Mouse (Mus musculus): ENCODE measurements around the gene Cd72. TPM values are rescaled to one million over a fixed set of nuclear protein-coding genes. Genes with fewer than 3 reads are reported as not detected.
A peak's percentile ranks its signal among the peaks of the same experiment; 100 is the strongest.

Cd72 gene
- polyA plus RNA-seq, 1 experiment, result 12.6 TPM

- WGBS, result 64% methylated on average over 8 of the region's 8 CpGs
Observed at GRCm38 (mm10) chr4:43497405-43497804, 43.0 kb upstream of the Cd72 start.

GRCm38 (mm10) chr4:43496587-43496986 lies 42.2 kb upstream of the Cd72 start:
- H3K36me3 ChIP-seq (ENCODE audit: control insufficient read depth, insufficient read depth, low read length), result no peaks in the 10 kb centered on the region
- peak overlapping the region; percentile 67 for H3K27ac ChIP-seq (ENCODE audit: insufficient read depth, low read depth, low read length)
- TF ChIP-seq POLR2A (IDR thresholded peaks at IDR 0.05; ENCODE audit: low read depth, low read length) (no peak), CTCF (conservative IDR thresholded peaks at IDR 0.05; ENCODE audit: insufficient read depth, insufficient read length, low read depth, low read length) (no peak)
- DNase-seq, result no peak
- no peak overlapping the region for H3K4me3 ChIP-seq (ENCODE audit: insufficient read depth, low read depth, low read length)
- no peaks in the 10 kb centered on the region for H3K27me3 ChIP-seq (replicated peaks; ENCODE audit: control insufficient read depth, insufficient read depth, low read length)
- peaks cover 36% of the 10 kb centered on the region; the same call in 1 of the 2 replicates for H3K4me1 ChIP-seq (ENCODE audit: control insufficient read depth, insufficient read depth, low read length)
- WGBS, result 51% methylated on average over 6 of the region's 6 CpGs

More at GRCm38 (mm10) chr4:43497405-43497804, 43.0 kb upstream of the Cd72 start:
- peak; percentile 81 for DNase-seq
- Histone ChIP-seq H3K36me3 (ENCODE audit: control insufficient read depth, insufficient read depth, low read length) (no peaks in the 10 kb centered on the region), H3K27me3 (replicated peaks; ENCODE audit: control insufficient read depth, insufficient read depth, low read length) (no peaks in the 10 kb centered on the region), H3K27ac (ENCODE audit: insufficient read depth, low read depth, low read length) (peak overlapping the region; percentile 91), H3K4me1 (ENCODE audit: control insufficient read depth, insufficient read depth, low read length) (peaks cover 36% of the 10 kb centered on the region; the same call in 1 of the 2 replicates), H3K4me3 (ENCODE audit: insufficient read depth, low read depth, low read length) (no peak overlapping the region)
- TF ChIP-seq CTCF (conservative IDR thresholded peaks at IDR 0.05; ENCODE audit: insufficient read depth, insufficient read length, low read depth, low read length), result no peak
- TF ChIP-seq POLR2A (IDR thresholded peaks at IDR 0.05; ENCODE audit: low read depth, low read length), result peak; percentile 52

- Histone ChIP-seq H3K27ac (ENCODE audit: insufficient read depth, low read depth, low read length) (peak overlapping the region; percentile 63), H3K36me3 (ENCODE audit: control insufficient read depth, insufficient read depth, low read length) (no peaks in the 10 kb centered on the region), H3K4me1 (ENCODE audit: control insufficient read depth, insufficient read depth, low read length) (peaks cover 29% of the 10 kb centered on the region; the same call in 1 of the 2 replicates), H3K4me3 (ENCODE audit: insufficient read depth, low read depth, low read length) (peak overlapping the region; percentile 82), H3K27me3 (replicated peaks; ENCODE audit: control insufficient read depth, insufficient read depth, low read length) (no peaks in the 10 kb centered on the region)
- WGBS, result 1% methylated on average over 9 of the region's 9 CpGs
- TF ChIP-seq POLR2A (IDR thresholded peaks at IDR 0.05; ENCODE audit: low read depth, low read length) (no peak), CTCF (conservative IDR thresholded peaks at IDR 0.05; ENCODE audit: insufficient read depth, insufficient read length, low read depth, low read length) (no peak)
- DNase-seq, result peak; percentile 38
Observed at GRCm38 (mm10) chr4:43493846-43494240, 39.4 kb upstream of the Cd72 start.

GRCm38 (mm10) chr4:43493186-43493845 lies 38.9 kb upstream of the Cd72 start:
- under 1% methylated on average over 47 of the region's 47 CpGs for WGBS
- DNase-seq, result peak; percentile 98
- H3K4me3 ChIP-seq (ENCODE audit: insufficient read depth, low read depth, low read length), result peak overlapping the region; percentile 82
- no peaks in the 10 kb centered on the region for H3K27me3 ChIP-seq (replicated peaks; ENCODE audit: control insufficient read depth, insufficient read depth, low read length)
- no peak for TF ChIP-seq CTCF (conservative IDR thresholded peaks at IDR 0.05; ENCODE audit: insufficient read depth, insufficient read length, low read depth, low read length)
- TF ChIP-seq POLR2A (IDR thresholded peaks at IDR 0.05; ENCODE audit: low read depth, low read length), result peak; percentile 67
- no peaks in the 10 kb centered on the region for H3K36me3 ChIP-seq (ENCODE audit: control insufficient read depth, insufficient read depth, low read length)
- H3K27ac ChIP-seq (ENCODE audit: insufficient read depth, low read depth, low read length), result peak overlapping the region; percentile 63
- H3K4me1 ChIP-seq (ENCODE audit: control insufficient read depth, insufficient read depth, low read length), result peaks cover 24% of the 10 kb centered on the region; the same call in 1 of the 2 replicates

- TF ChIP-seq POLR2A (IDR thresholded peaks at IDR 0.05; ENCODE audit: low read depth, low read length) (no peak), CTCF (conservative IDR thresholded peaks at IDR 0.05; ENCODE audit: insufficient read depth, insufficient read length, low read depth, low read length) (0 out of 2 replicates have a peak, but pooled peaks have one; percentile 18)
- H3K27me3 ChIP-seq (replicated peaks; ENCODE audit: control insufficient read depth, insufficient read depth, low read length), result no peaks in the 10 kb centered on the region
- no peaks in the 10 kb centered on the region for H3K36me3 ChIP-seq (ENCODE audit: control insufficient read depth, insufficient read depth, low read length)
- H3K4me1 ChIP-seq (ENCODE audit: control insufficient read depth, insufficient read depth, low read length), result peaks cover 20% of the 10 kb centered on the region; the same call in 1 of the 2 replicates
- H3K4me3 ChIP-seq (ENCODE audit: insufficient read depth, low read depth, low read length), result peak within 1 kb of the TSS; percentile 82
- WGBS, result under 1% methylated on average over 25 of the region's 25 CpGs
- DNase-seq, result peak; percentile 97
- peak within 1 kb of the TSS; percentile 63 for H3K27ac ChIP-seq (ENCODE audit: insufficient read depth, low read depth, low read length)
Observed at GRCm38 (mm10) chr4:43492821-43493185, 38.4 kb upstream of the Cd72 start, which contains the start of gene Ccdc107. Ccdc107 (plus strand) TSS chr4:43492900.

- H3K27me3 ChIP-seq (replicated peaks; ENCODE audit: control insufficient read depth, insufficient read depth, low read length), result no peaks in the 10 kb centered on the region
- TF ChIP-seq CTCF (conservative IDR thresholded peaks at IDR 0.05; ENCODE audit: insufficient read depth, insufficient read length, low read depth, low read length) (no peak), POLR2A (IDR thresholded peaks at IDR 0.05; ENCODE audit: low read depth, low read length) (no peak)
- H3K4me3 ChIP-seq (ENCODE audit: insufficient read depth, low read depth, low read length), result no peak overlapping the region; the same call in 1 of the 2 replicates
- DNase-seq, result no peak
- WGBS, result 34% methylated on average over 12 of the region's 12 CpGs
- H3K27ac ChIP-seq (ENCODE audit: insufficient read depth, low read depth, low read length), result no peak overlapping the region; the same call in 1 of the 2 replicates
- H3K4me1 ChIP-seq (ENCODE audit: control insufficient read depth, insufficient read depth, low read length), result peaks cover 17% of the 10 kb centered on the region; the same call in 1 of the 2 replicates
- H3K36me3 ChIP-seq (ENCODE audit: control insufficient read depth, insufficient read depth, low read length), result no peaks in the 10 kb centered on the region
Observed at GRCm38 (mm10) chr4:43492101-43492820, 37.8 kb upstream of the Cd72 start.

- DNase-seq, result no peak
- Histone ChIP-seq H3K4me3 (ENCODE audit: insufficient read depth, low read depth, low read length) (no peak overlapping the region), H3K27me3 (replicated peaks; ENCODE audit: control insufficient read depth, insufficient read depth, low read length) (no peaks in the 10 kb centered on the region), H3K4me1 (ENCODE audit: control insufficient read depth, insufficient read depth, low read length) (peaks cover 8% of the 10 kb centered on the region; the same call in 1 of the 2 replicates), H3K36me3 (ENCODE audit: control insufficient read depth, insufficient read depth, low read length) (no peaks in the 10 kb centered on the region), H3K27ac (ENCODE audit: insufficient read depth, low read depth, low read length) (no peak overlapping the region)
- TF ChIP-seq POLR2A (IDR thresholded peaks at IDR 0.05; ENCODE audit: low read depth, low read length) (no peak), CTCF (conservative IDR thresholded peaks at IDR 0.05; ENCODE audit: insufficient read depth, insufficient read length, low read depth, low read length) (no peak)
- WGBS, result 88% methylated on average over 5 of the region's 5 CpGs
Observed at GRCm38 (mm10) chr4:43490801-43491200, 36.4 kb upstream of the Cd72 start.
